Mouse (Mus musculus): Measurements from ENCODE around the gene Ncoa6.

DNA sequence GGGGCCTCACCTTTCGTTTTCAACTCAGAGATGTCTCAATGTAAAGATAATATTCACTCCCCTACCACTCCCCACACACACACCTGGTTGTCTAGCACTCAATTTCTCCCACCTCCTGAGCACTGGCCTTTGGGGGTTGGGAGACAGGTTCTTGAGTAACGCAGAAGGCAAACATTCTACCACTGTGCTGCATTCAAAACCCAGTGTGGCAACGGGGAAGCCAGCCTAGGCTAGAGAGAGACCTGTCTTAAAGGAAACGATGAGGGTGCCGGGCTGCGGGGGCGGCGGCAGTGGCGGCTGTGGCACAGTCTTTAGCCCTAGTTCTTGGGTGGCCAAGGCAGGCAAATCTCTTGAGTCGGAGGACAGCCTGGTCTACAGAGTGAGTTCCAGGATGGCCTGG, 97.5 kb downstream of the Ncoa6 start:
- TF ChIP-seq CTCF (IDR thresholded peaks at IDR 0.05; ENCODE audit: insufficient read depth, low read depth, low read length): no peak
- no peak for TF ChIP-seq POLR2A (IDR thresholded peaks at IDR 0.05; ENCODE audit: insufficient read depth, low read depth, low read length)
